Mouse (Mus musculus) lung, embryonic 15.5 days (tissue): ENCODE data around the gene Dusp10. TPM values are rescaled to one million over a fixed set of nuclear protein-coding genes. Genes with fewer than 3 reads are reported as not detected.

ENCODE experiments used
- ATAC-seq: fragments of 200-750 bp; cut with Nextera tagmentation; 2 replicates; pipeline ENCODE4 v1.8.0; 2017; ENCODE audit warnings: moderate number of reproducible peaks, borderline replicate concordance; ENCODE audit not compliant: low FRiP score, low TSS enrichment; ENCODE audit errors: extremely low read depth
- H3K27ac ChIP-seq: fragments of 300-500 bp; sonication (generic); 2 replicates; pipeline ENCODE4 v1.5.1; 2015; ENCODE audit warnings: moderate library complexity, mild to moderate bottlenecking, inconsistent platforms
- H3K27me3 ChIP-seq: fragments of 300-500 bp; sonication (generic); 2 replicates; pipeline ENCODE4 v1.6.1; 2015; ENCODE audit warnings: inconsistent platforms
- H3K36me3 ChIP-seq: fragments of 300-500 bp; sonication (generic); 2 replicates; pipeline ENCODE4 v1.6.1; 2015; ENCODE audit warnings: inconsistent platforms
- H3K4me1 ChIP-seq: fragments of 300-500 bp; sonication (generic); 2 replicates; pipeline ENCODE4 v1.6.1; 2015; ENCODE audit warnings: inconsistent platforms
- H3K4me2 ChIP-seq: fragments of 300-500 bp; sonication (generic); 2 replicates; pipeline ENCODE4 v1.6.1; 2015; ENCODE audit warnings: inconsistent platforms, mild to moderate bottlenecking, moderate library complexity
- H3K4me3 ChIP-seq: fragments of 300-500 bp; sonication (generic); 2 replicates; pipeline ENCODE4 v1.5.1; 2015; ENCODE audit warnings: mild to moderate bottlenecking, inconsistent platforms
- H3K9ac ChIP-seq: fragments of 300-500 bp; sonication (generic); 2 replicates; pipeline ENCODE4 v1.6.1; 2015; ENCODE audit warnings: inconsistent platforms
- H3K9me3 ChIP-seq: fragments of 300-500 bp; sonication (generic); 2 replicates; pipeline ENCODE4 v1.6.1; 2016; ENCODE audit warnings: inconsistent platforms
- WGBS: fragments of 180-500 bp; shearing (Covaris S2); methylation state at CpG from one replicate; pipeline ENCODE4 v1.1.7; 2015; 5-methylcytosine and 5-hydroxymethylcytosine counted together
- polyA plus RNA-seq: library from polyadenylated mRNA; unstranded; fragments of >200 nt; fragmentation: Nextera tagmentation; extraction: Ambion mirVana; gene quantifications from 2 replicates; pipeline ENCODE4 v1.2.1, GENCODE M21; 2015

The Dusp10 gene
- polyA plus RNA-seq, 1 experiment from 2014 or later = 7.8 TPM

DNA sequence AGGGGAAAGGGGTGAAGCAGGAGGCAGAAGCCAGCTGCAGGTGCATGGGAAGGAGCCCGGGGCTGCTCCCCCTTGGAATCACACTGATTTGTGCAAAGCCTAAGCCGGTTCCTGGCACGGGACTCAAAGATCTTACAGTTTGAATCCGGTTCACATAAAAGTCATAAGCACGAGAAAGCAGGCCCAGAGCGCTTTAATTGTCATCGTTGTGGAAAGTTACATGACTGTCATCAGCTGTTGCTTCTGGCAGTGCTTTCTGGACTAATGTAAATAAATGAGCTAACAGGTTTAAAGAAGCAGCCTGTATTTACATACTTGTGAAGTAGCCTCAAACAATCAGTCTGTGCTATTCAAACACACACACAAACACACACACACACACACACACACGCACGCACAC lies 47.3 kb downstream of the Dusp10 start:
- Histone ChIP-seq H3K4me2 (no peak overlapping the region), H3K4me1 (peaks cover 44% of the 10 kb centered on the region), H3K27me3 (no peaks in the 10 kb centered on the region), H3K27ac (peak overlapping the region; percentile 90), H3K4me3 (no peak overlapping the region), H3K9ac (no peak overlapping the region), H3K36me3 (no peaks in the 10 kb centered on the region), H3K9me3 (no peaks in the 10 kb centered on the region)
- 20% methylated on average over 9 of the region's 9 CpGs for WGBS
- ATAC-seq = peak; percentile 87

DNA sequence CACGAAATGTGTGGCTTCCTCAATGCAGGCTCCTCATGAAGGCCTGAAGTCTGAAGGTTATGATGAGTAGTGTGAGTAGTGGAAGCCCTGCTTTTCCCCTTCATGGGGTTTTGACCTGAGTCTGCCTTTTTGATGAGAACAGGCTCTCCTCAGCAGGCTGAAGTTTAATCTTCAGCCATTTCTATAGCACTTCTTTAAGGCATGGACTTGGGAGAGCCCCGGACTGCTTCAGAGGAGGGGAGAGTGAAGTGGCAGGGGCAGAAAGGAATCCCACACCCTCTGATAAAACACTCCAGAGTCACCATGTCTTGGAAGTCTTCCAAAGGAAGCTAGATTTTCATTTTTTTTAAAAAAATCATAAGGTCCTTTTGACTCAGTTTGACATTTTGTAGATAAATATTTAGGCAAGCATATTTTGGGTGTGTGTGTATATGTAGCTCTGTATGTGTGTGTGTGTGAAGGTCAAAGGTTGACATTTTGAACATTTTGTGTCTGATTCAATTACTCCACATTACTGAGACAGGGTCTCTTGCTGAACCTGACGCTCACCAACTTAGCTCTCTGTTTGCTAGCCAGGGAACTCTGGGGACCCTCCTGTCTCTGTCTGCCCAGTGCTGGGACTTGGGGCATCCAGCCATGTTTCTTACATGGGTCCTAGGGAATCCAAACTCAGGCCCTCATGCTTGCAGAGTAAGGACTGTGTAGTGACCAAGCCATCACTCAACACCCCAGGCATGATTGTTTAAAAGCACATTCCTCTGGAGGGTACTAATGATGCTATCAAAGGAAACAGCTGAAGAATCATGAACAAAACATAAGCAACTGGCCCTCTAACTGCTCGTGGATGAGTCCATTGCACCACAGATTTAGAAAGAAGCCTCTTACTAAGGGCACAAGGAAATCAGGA lies 48.0 kb downstream of the Dusp10 start:
- no peaks in the 10 kb centered on the region for H3K36me3 ChIP-seq
- peaks cover 46% of the 10 kb centered on the region for H3K4me1 ChIP-seq
- 17% methylated on average over 4 of the region's 4 CpGs for WGBS
- peak overlapping the region; percentile 90 for H3K27ac ChIP-seq
- peak; percentile 89 for ATAC-seq
- no peaks in the 10 kb centered on the region for H3K9me3 ChIP-seq
- H3K4me3 ChIP-seq = no peak overlapping the region
- no peak overlapping the region for H3K4me2 ChIP-seq
- no peak overlapping the region for H3K9ac ChIP-seq
- H3K27me3 ChIP-seq = no peaks in the 10 kb centered on the region

DNA sequence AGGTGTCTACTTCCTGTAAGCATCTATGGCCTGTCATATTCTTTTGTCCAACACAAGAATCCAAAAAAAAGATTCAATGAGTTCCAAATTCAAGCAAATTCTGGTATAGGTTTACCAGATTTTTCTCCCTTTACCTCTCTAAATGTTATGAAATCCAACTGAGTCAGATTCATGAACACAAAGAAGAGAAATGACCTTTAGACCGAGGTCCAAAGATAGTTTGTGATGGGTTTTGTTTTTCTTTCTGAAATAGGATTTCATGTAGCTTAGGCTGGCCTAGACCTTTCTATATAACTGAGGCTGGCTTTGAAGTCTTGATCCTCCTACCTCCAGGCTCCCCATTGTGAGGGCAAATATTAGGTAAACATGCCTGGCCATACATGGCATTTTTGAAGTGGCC lies 48.8 kb downstream of the Dusp10 start:
- Histone ChIP-seq H3K36me3 (no peaks in the 10 kb centered on the region), H3K4me1 (peaks cover 49% of the 10 kb centered on the region), H3K9ac (no peak overlapping the region), H3K9me3 (no peaks in the 10 kb centered on the region), H3K4me3 (no peak overlapping the region), H3K27me3 (no peaks in the 10 kb centered on the region), H3K27ac (peak overlapping the region; percentile 90), H3K4me2 (no peak overlapping the region)
- ATAC-seq = no peak
- WGBS = 64% methylated on average over 1 of the region's 1 CpGs

DNA sequence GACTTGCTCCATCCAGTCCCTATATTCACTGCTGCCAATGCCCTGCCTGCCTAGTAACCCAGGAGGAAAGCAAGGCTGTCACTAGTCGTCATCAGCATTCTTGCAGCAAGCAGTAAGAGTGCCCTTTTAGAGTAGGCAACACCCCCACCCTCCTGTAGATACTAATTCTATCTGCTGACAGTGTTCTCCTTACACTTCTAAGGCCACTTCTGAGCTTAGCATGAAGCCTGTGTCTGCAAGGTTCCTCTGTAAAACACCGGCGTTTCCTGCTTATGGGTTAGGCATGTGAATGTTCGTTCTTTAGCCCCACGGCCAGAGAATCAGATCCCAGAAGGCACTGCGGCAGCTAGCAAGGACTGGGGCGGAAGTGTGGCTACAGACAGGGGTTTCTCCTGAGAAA lies 51.2 kb downstream of the Dusp10 start:
- Histone ChIP-seq H3K9ac (no peak overlapping the region), H3K27me3 (no peaks in the 10 kb centered on the region), H3K4me1 (peaks cover 33% of the 10 kb centered on the region), H3K4me2 (no peak overlapping the region), H3K9me3 (no peaks in the 10 kb centered on the region), H3K27ac (no peak overlapping the region), H3K36me3 (no peaks in the 10 kb centered on the region), H3K4me3 (no peak overlapping the region)
- WGBS = 72% methylated on average over 7 of the region's 7 CpGs
- ATAC-seq = no peak

DNA sequence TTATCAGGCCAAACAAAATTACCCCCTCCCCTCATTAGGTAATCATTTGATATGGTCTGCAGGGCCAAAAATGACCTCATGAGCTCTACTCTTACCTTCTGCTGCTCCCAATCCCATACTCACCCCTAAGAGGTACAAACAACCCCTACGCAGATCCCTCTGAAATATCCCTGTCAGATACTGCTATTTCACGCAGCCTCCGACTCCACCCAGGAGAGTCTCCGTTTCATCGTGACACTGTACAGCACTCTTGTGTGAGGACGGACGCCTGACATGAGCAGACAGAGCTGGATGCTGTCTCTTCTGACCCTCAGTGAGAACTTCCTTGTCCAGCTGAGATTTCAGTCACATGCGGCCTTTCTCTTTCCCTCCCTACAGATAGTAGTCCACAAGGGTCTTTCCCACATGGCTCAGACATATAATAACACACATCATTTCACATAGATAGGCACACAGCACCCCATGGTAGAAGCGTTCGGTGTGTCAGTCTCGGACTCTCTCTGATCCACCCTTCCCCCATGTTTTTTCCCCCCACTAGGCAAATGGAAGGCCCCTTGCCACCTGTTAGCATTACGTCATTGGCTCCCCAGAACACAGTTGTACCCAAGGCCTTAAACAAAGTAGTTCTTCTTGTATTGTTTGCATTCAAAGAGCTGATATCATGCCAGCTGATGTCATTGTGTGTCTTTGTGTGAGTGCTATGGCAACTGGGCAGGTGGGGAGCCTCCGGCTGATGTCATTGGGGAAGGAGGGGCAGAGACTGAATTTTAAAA lies 52.7 kb downstream of the Dusp10 start:
- H3K27ac ChIP-seq = no peak overlapping the region

DNA sequence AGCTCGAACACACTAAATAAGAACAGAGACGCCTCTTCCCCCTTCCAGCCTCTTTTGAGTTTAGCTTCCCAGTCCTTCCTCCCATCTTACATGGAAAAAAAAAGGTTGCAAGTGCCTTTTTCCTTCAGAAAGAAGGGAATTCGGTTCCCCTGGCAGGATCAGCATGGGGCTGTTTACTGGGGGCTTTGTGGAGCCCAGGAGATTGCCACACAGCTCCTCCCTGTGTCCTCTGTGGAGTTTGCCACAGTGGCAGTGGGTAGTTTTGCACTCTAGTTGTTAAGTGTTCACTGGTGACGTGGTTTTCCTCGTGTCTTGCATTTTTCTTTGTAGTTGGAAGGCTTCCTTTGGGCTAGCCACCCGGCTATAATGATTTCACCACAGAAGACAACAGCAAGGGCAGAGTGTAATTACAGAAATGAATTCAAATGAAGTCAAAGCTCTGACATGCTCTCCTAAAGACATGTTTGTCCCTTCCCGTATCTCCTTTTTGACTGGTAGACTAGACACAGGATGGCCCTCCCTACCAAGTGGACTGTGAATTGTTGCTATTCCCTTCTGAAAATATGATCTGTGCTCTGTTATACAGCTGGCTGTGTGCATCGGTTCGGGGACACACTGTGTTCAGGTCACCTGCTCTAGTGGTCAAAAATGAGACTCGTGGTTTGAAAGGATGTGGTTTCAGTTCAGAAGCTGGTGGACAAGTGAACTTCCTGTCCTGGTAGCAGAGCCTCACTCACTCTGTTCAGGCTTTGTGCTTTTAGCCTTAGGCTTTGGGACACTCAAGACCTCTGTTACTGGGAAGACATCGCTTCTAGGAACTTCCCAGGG lies 53.6 kb downstream of the Dusp10 start:
- Histone ChIP-seq H3K36me3 (no peaks in the 10 kb centered on the region), H3K9ac (no peak overlapping the region), H3K27me3 (no peaks in the 10 kb centered on the region), H3K4me3 (no peak overlapping the region), H3K27ac (no peak overlapping the region), H3K4me2 (no peak overlapping the region), H3K9me3 (no peaks in the 10 kb centered on the region), H3K4me1 (peaks cover 13% of the 10 kb centered on the region)
- no peak for ATAC-seq
- WGBS = 74% methylated on average over 11 of the region's 11 CpGs

More for the DNA sequence above, 52.7 kb downstream of the Dusp10 start:
- Histone ChIP-seq H3K4me2 (no peak overlapping the region), H3K4me3 (no peak overlapping the region), H3K36me3 (no peaks in the 10 kb centered on the region), H3K9me3 (no peaks in the 10 kb centered on the region), H3K9ac (no peak overlapping the region), H3K4me1 (peaks cover 21% of the 10 kb centered on the region), H3K27me3 (no peaks in the 10 kb centered on the region)
- ATAC-seq = no peak
- WGBS = 74% methylated on average over 13 of the region's 13 CpGs

DNA sequence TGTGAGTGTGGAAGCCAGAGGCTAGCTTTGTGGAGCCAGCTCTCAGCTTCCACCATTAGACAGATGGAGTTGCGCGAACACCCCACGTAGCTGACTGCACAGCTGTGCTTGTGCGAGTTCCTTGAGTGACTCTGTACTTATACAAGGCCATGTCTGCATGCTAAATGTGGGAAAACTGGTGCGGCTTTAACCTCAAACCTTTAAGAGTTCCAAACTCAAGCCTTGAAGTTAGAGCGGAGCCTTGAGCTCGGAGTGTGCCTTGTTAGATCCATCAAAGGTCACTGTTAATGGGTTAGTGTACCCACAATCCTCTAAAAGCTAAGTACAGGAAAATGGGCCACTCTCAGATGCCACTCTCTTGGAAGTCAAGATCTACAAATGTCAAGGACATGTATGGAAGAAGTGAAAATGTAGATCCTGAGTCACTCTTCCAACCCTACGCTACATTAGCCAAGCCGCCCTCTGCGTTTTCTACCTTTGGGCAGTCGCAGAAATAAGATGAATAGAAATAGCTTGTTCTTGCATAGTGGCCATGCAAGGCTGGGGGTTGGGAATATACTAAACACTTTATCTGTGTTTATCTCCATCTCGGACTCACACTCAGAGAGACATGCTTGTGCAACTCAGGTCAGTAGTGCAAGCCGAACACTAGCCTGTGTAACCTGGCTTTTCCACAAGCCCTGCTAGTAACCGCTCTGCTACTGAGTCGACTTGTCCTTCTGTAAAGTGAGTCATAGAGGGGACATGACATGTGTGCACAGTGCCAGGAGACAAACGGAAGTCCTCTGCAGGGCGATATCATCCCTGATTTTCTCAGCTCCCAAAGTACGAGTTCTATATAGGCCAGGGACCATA lies 54.8 kb downstream of the Dusp10 start:
- Histone ChIP-seq H3K4me3 (no peak overlapping the region), H3K36me3 (no peaks in the 10 kb centered on the region), H3K4me2 (no peak overlapping the region), H3K9me3 (no peaks in the 10 kb centered on the region), H3K27me3 (no peaks in the 10 kb centered on the region), H3K9ac (no peak overlapping the region), H3K27ac (no peak overlapping the region), H3K4me1 (peaks cover 6% of the 10 kb centered on the region; the same call in 1 of the 2 replicates)
- no peak for ATAC-seq
- 85% methylated on average over 18 of the region's 18 CpGs for WGBS

DNA sequence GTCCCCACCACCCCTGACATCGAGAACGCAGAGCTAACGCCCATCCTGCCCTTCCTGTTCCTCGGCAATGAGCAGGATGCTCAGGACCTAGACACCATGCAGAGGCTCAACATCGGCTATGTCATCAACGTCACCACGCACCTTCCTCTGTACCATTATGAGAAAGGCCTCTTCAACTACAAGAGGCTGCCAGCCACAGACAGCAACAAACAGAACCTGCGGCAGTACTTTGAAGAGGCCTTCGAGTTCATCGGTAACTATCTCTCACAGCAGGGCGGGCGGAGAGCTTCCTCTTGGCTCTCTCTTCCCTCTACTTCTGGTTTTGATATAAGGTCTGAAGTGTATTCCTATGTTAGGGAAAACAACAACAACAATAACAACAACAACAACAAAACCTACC lies 55.9 kb downstream of the Dusp10 start:
- Histone ChIP-seq H3K27ac (no peak overlapping the region), H3K4me3 (no peak overlapping the region), H3K36me3 (no peaks in the 10 kb centered on the region), H3K9me3 (no peaks in the 10 kb centered on the region), H3K9ac (no peak overlapping the region), H3K4me2 (no peak overlapping the region), H3K4me1 (peaks cover 6% of the 10 kb centered on the region; the same call in 1 of the 2 replicates), H3K27me3 (no peaks in the 10 kb centered on the region)
- WGBS = 93% methylated on average over 12 of the region's 12 CpGs
- no peak for ATAC-seq

DNA sequence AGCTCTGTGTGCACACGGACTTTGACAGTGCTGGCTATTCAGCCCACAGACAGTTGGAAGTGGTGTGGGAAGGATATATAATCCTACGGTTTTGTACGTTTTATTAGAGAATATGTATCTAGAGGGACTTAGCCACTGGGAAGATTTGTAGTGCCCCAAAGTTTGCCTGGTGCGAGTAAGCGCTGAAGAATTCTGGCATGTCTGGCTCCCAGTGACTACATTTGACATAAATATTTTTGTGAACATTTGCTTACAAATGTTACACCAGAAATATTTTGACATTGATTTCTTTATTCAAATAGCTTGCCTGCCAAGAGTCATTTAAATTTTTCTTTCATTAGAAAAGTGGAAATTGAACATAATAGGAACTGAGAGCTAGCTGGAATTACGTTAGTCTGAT lies 63.0 kb downstream of the Dusp10 start:
- H3K27me3 ChIP-seq = no peaks in the 10 kb centered on the region
- H3K9ac ChIP-seq = no peak overlapping the region
- no peak overlapping the region for H3K4me2 ChIP-seq
- no peaks in the 10 kb centered on the region for H3K36me3 ChIP-seq
- no peak for ATAC-seq
- H3K27ac ChIP-seq = peak overlapping the region; percentile 35; the same call in 1 of the 2 replicates
- no peaks in the 10 kb centered on the region for H3K9me3 ChIP-seq
- WGBS = 31% methylated on average over 6 of the region's 6 CpGs
- no peak overlapping the region for H3K4me3 ChIP-seq
- peaks cover 20% of the 10 kb centered on the region for H3K4me1 ChIP-seq

DNA sequence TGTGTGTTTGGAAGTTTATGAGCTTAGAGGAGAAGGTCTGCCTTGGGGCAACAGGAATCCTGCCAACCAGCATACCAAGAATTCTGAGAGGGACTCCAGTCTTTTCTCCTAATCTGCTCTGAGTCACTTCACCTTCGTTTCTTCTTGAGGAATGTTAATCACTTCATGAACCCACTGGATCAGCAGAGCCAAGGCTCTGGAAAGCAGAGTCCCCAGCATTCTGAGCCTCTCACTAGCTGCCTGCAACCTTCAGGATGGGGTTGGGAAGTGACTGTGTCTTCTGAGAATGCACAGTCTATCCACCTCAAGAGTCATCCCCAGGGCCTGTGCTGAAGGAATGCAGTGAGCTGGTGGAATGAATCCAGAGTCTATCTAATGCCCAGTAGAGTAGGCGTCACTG lies 63.7 kb downstream of the Dusp10 start:
- Histone ChIP-seq H3K36me3 (no peaks in the 10 kb centered on the region), H3K4me3 (no peak overlapping the region), H3K4me1 (peaks cover 20% of the 10 kb centered on the region), H3K27me3 (no peaks in the 10 kb centered on the region), H3K9me3 (no peaks in the 10 kb centered on the region), H3K9ac (no peak overlapping the region), H3K27ac (peak overlapping the region; percentile 6; the same call in 1 of the 2 replicates), H3K4me2 (no peak overlapping the region)
- no peak for ATAC-seq
- 36% methylated on average over 2 of the region's 2 CpGs for WGBS

DNA sequence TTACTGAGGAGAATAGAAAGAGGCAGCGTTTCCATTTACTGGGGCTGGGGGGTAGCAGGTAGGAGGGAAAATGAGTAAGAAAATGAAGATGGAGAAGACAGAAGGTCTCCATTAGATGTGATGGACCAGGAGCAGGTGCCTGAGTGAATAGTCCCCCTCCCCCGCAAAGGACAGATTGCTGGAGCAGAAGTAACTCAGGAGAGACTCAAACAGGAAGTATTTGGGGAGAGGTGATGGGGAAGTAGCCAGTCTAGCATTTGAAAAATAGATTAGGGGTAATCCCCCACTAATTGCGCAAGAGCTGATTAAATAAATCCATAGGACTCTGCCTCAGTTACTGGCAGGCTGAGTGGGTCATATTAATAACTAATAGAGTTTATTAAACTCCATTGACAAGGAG lies 66.2 kb downstream of the Dusp10 start:
- Histone ChIP-seq H3K27ac (no peak overlapping the region), H3K9me3 (no peaks in the 10 kb centered on the region), H3K9ac (no peak overlapping the region), H3K4me2 (no peak overlapping the region), H3K27me3 (no peaks in the 10 kb centered on the region), H3K4me3 (no peak overlapping the region), H3K4me1 (peaks cover 31% of the 10 kb centered on the region), H3K36me3 (no peaks in the 10 kb centered on the region)
- ATAC-seq = no peak
- 88% methylated on average over 3 of the region's 3 CpGs for WGBS
